Mouse (Mus musculus) G1E (cell line): ENCODE measurements around the gene Pfkm.

ENCODE experiments used
- CTCF ChIP-seq: IDR thresholded peaks from 2 replicates; pipeline ENCODE4 v1.5.1; 2012; ENCODE audit warnings: low read depth, low read length, inconsistent platforms, mixed read lengths
- GATA1 ChIP-seq: IDR thresholded peaks from 2 replicates; pipeline ENCODE4 v1.6.1; 2012; ENCODE audit warnings: borderline replicate concordance, low read length, inconsistent platforms, mixed read lengths
- GATA2 ChIP-seq: IDR thresholded peaks from 2 replicates; pipeline ENCODE4 v1.6.1; 2012; ENCODE audit warnings: low read depth, low read length, inconsistent platforms, borderline replicate concordance
- POLR2AphosphoS5 ChIP-seq: IDR thresholded peaks from 2 replicates; pipeline ENCODE4 v1.6.1; 2012; ENCODE audit warnings: low read depth, low read length, inconsistent platforms; ENCODE audit not compliant: insufficient replicate concordance
- TAL1 ChIP-seq: conservative IDR thresholded peaks from 2 replicates; pipeline ENCODE4 v1.6.1; 2012; ENCODE audit warnings: low read depth, low read length, inconsistent platforms, mixed read lengths

- TF ChIP-seq POLR2AphosphoS5, result no peak
- no peak for TF ChIP-seq CTCF
- TF ChIP-seq TAL1, result no peak
- no peak for TF ChIP-seq GATA1
- TF ChIP-seq GATA2, result no peak
Observed at GRCm38 (mm10) chr15:98114098-98114851, 21.9 kb downstream of the Pfkm start.
